Mouse (Mus musculus): ENCODE data around the gene Plxna4. TPM values are rescaled to one million over a fixed set of nuclear protein-coding genes. Genes with fewer than 3 reads are reported as not detected.

The Plxna4 gene
- polyA plus RNA-seq, 1 experiment from 2014 or later = 9.5 TPM

DNA sequence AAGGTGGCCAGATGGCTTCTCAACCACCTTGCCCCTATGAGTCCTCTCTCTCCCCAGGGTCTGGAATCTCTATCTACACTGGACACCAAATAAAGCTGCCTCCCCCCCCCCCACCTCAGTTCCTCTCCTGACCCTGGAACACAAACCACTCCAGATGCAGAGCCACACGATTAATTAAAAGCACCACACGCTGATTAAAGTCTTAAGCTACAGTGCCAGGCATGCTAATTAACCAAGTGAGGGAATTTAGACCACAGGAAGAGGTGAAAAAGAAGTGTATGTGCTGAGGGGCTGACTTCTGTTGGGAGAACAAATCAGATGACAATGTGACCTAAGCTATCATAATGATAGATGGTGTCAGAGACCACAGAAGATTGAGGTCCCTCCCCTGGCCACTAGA is 332.8 kb downstream of the Plxna4 start:
- Histone ChIP-seq H3K4me3 (no peak overlapping the region), H3K4me2 (no peak overlapping the region), H3K27me3 (replicated peaks) (no peaks in the 10 kb centered on the region), H3K36me3 (no peaks in the 10 kb centered on the region), H3K27ac (ENCODE audit: poor library complexity, severe bottlenecking) (no peak overlapping the region), H3K9me3 (replicated peaks) (no peaks in the 10 kb centered on the region), H3K4me1 (replicated peaks) (no peaks in the 10 kb centered on the region), H3K9ac (no peak overlapping the region)
- no peak for ATAC-seq (ENCODE audit: insufficient number of reproducible peaks, low FRiP score)
- WGBS = 60% methylated on average over 2 of the region's 2 CpGs

DNA sequence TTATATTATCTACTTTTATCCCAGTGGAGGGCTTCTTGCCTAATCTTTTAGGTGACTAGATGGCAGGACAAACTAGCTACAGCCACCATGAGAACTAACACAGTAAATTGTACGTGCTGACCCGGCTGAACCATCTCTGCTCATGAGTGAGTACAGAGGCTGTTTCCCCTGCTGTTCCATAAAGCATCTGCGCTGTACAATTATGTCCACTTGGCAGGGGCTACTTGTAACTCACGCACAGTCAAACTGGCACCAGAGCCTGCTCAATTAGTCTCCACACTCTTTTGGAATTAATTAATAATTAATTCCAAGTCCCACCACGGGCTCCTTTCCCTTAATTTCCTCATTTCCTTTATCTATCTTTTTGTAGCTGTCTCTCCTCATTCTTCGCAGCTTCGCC is 335.8 kb downstream of the Plxna4 start:
- Histone ChIP-seq H3K9ac (no peak overlapping the region), H3K4me1 (replicated peaks) (peaks cover 4% of the 10 kb centered on the region; the same call in 1 of the 2 replicates), H3K4me2 (no peak overlapping the region), H3K27ac (ENCODE audit: poor library complexity, severe bottlenecking) (no peak overlapping the region), H3K27me3 (replicated peaks) (no peaks in the 10 kb centered on the region), H3K9me3 (replicated peaks) (no peaks in the 10 kb centered on the region), H3K36me3 (no peaks in the 10 kb centered on the region), H3K4me3 (no peak overlapping the region)
- ATAC-seq (ENCODE audit: insufficient number of reproducible peaks, low FRiP score) = no peak
- 89% methylated on average over 7 of the region's 7 CpGs for WGBS

DNA sequence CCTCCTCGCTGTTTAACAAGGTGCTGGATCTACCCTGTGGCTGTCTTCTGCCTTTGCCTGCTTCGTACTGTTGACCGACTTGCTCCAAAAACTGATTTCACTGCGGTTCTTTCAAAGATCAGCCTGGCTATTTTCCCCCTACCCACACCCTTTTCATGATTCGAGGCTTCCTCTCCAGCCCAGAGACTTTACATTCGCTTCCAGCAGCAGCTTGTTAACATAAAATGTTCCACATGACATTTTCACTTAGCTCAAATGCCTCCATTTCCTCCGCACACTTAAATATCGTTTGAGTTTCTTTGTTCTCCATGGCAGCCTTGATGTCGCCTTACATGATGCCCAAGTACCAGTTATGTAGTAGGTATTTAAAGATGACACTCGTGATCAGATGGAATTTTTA is 336.3 kb downstream of the Plxna4 start:
- Histone ChIP-seq H3K4me3 (no peak overlapping the region), H3K27me3 (replicated peaks) (no peaks in the 10 kb centered on the region), H3K36me3 (no peaks in the 10 kb centered on the region), H3K4me1 (replicated peaks) (peaks cover 4% of the 10 kb centered on the region; the same call in 1 of the 2 replicates), H3K9ac (no peak overlapping the region), H3K4me2 (no peak overlapping the region), H3K27ac (ENCODE audit: poor library complexity, severe bottlenecking) (no peak overlapping the region), H3K9me3 (replicated peaks) (no peaks in the 10 kb centered on the region)
- 81% methylated on average over 10 of the region's 10 CpGs for WGBS
- ATAC-seq (ENCODE audit: insufficient number of reproducible peaks, low FRiP score) = no peak

DNA sequence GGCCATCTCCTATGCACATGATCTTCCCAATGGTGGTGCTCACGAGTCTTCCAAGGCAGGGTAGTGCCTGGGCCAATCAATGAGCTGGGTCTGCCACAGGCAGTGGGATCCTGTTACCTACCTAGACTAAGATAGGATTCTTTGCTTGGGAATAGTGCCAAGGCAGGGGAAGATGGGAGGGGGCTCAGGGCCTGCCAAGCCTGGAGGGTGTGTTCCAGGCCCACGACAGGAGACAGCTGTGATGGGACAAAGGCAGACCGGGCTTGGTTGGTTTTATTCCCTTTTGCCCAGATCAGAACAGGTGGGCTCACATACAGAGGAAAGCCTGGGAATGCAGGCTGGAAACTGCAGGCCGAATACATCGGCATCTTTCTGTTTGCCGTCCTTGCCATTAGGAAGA is 342.0 kb downstream of the Plxna4 start:
- 67% methylated on average over 6 of the region's 6 CpGs for WGBS
- Histone ChIP-seq H3K9me3 (replicated peaks) (no peaks in the 10 kb centered on the region), H3K4me3 (no peak overlapping the region), H3K9ac (no peak overlapping the region), H3K27me3 (replicated peaks) (no peaks in the 10 kb centered on the region), H3K4me1 (replicated peaks) (peaks cover 10% of the 10 kb centered on the region; the same call in 1 of the 2 replicates), H3K4me2 (no peak overlapping the region), H3K27ac (ENCODE audit: poor library complexity, severe bottlenecking) (no peak overlapping the region), H3K36me3 (no peaks in the 10 kb centered on the region)
- no peak for ATAC-seq (ENCODE audit: insufficient number of reproducible peaks, low FRiP score)

DNA sequence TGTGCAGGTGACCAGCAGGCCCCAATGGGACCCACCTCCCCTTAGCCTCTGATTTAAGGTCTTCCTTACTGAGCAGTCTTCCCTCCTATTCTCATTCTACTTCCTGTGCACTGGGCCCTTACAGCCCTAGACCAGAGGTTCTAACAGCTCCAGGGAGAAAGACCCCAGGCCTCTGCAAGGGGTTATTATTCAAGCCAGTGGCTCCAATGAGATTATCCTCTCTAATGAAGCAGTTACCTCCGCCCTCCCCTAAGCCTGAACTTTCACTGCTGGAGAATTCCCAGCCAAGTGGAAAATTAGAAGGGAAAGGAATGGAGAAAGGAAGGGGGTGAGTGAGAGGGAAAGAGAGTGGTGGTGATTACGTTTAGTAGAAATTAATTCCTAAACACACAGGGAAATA is 345.0 kb downstream of the Plxna4 start:
- no peaks in the 10 kb centered on the region for H3K27me3 ChIP-seq (replicated peaks)
- H3K4me1 ChIP-seq (replicated peaks) = peaks cover 6% of the 10 kb centered on the region; the same call in 1 of the 2 replicates
- H3K27ac ChIP-seq (ENCODE audit: poor library complexity, severe bottlenecking) = no peak overlapping the region
- no peak overlapping the region for H3K9ac ChIP-seq
- H3K9me3 ChIP-seq (replicated peaks) = no peaks in the 10 kb centered on the region
- no peak overlapping the region for H3K4me3 ChIP-seq
- no peaks in the 10 kb centered on the region for H3K36me3 ChIP-seq
- WGBS = 66% methylated on average over 2 of the region's 2 CpGs
- ATAC-seq (ENCODE audit: insufficient number of reproducible peaks, low FRiP score) = no peak
- no peak overlapping the region for H3K4me2 ChIP-seq

DNA sequence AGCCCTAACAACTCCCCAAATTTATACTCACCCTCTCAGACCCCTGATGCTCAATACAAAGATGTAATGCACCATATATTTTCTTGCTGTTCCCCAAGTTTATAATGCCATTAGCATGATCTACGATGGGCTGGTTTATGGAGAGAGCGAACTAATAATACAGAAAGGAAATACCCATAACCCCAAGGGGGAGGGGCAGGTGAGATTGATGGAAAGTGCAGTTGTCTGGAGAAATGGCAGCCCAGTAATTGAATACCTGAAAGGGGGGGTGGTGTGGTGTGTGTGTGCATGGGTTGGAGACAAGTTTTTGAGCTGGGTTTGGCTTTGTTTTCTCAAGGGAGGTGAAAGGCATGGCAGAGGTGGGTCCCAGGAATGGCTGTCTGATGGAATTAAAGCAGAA is 356.6 kb downstream of the Plxna4 start:
- Histone ChIP-seq H3K4me3 (no peak overlapping the region), H3K36me3 (peaks cover 25% of the 10 kb centered on the region), H3K27me3 (replicated peaks) (no peaks in the 10 kb centered on the region), H3K9ac (no peak overlapping the region), H3K4me2 (no peak overlapping the region), H3K27ac (ENCODE audit: poor library complexity, severe bottlenecking) (no peak overlapping the region), H3K4me1 (replicated peaks) (no peaks in the 10 kb centered on the region), H3K9me3 (replicated peaks) (no peaks in the 10 kb centered on the region)
- no peak for ATAC-seq (ENCODE audit: insufficient number of reproducible peaks, low FRiP score)
- WGBS = 86% methylated on average over 2 of the region's 2 CpGs

DNA sequence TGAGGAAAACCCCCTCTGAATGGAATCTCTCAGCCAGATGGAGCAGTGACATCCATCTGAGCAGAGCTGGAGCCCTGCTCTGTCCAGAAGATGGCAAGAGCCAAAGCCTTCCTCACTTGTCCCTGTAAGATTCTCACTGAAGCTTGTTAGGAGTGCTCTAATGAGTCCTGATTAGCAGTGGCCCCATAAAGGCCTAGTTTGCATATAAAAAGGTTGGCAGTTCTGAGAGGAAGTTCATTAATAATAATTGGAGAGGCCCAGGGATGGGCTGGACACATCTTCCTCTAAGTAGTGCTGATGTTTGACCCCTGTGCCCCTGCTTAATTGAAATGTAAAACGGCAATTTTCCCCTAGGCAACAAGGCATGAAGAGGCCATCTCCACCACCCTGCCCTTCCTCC is 361.4 kb downstream of the Plxna4 start:
- no peak overlapping the region for H3K4me2 ChIP-seq
- peaks cover 12% of the 10 kb centered on the region for H3K36me3 ChIP-seq
- no peaks in the 10 kb centered on the region for H3K9me3 ChIP-seq (replicated peaks)
- no peak overlapping the region for H3K4me3 ChIP-seq
- ATAC-seq (ENCODE audit: insufficient number of reproducible peaks, low FRiP score) = no peak
- WGBS = 52% methylated on average over 1 of the region's 1 CpGs
- H3K27ac ChIP-seq (ENCODE audit: poor library complexity, severe bottlenecking) = no peak overlapping the region
- H3K4me1 ChIP-seq (replicated peaks) = 0 out of 2 replicates have a peak, but pooled peaks cover 6% of the 10 kb centered on the region
- H3K9ac ChIP-seq = no peak overlapping the region
- H3K27me3 ChIP-seq (replicated peaks) = no peaks in the 10 kb centered on the region

DNA sequence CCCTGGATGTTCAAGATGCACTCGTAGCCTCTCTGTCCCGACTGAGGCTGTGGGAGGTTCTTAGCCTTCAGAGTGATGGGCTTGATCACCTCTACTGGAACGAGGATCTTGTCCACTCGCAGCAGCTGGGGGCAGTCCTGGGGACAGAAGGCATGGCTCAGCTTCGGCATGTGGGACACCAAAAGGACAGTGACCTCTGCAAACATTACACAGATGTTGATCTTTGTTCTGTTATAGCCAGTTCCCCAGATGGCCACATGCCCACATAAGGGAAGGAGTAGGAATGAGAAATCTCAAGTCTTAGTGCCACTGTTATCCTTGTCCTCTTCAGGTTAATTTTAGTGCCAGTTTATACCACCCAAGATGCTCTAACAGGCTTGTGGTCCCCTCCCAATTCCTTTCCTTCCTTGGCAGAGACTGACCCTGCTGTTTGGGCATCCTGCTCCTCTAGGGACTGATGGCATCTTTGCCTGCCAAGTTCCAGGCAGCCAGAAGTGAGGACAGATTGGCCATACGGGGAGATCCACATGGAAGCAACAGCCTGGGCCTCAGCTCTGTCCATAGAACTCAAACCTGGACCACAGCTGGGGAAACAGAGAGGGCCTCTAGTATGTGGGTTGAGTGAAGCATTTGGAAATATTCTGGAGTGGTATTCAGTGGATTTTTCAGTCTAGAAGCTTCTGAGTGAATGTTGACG is 363.8 kb downstream of the Plxna4 start:
- Histone ChIP-seq H3K4me1 (replicated peaks) (peaks cover 16% of the 10 kb centered on the region), H3K9ac (no peak overlapping the region), H3K9me3 (replicated peaks) (no peaks in the 10 kb centered on the region), H3K27me3 (replicated peaks) (no peaks in the 10 kb centered on the region), H3K4me3 (no peak overlapping the region), H3K27ac (ENCODE audit: poor library complexity, severe bottlenecking) (no peak overlapping the region), H3K4me2 (no peak overlapping the region), H3K36me3 (peaks cover 17% of the 10 kb centered on the region)
- no peak for ATAC-seq (ENCODE audit: insufficient number of reproducible peaks, low FRiP score)
- 82% methylated on average over 7 of the region's 7 CpGs for WGBS

DNA sequence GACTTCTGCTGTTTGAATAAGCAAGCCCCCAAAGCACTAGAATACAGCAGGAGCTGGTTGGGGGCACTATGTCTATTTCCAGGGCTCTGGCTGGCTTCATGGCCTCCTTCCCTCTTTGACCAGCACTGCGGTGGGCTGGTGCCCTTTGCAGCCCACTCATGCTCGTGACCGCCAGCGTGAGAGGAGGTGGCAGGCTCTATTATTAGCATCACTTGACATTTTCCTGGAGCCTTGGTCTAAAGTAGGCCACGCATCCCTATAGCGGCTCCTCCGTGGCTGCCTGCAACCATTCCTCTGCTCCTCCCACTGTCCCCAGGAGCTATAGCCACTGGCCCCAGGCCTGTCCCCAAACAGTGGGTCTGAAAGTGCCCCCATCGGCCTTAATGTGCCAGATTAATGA is 367.2 kb downstream of the Plxna4 start:
- no peak for ATAC-seq (ENCODE audit: insufficient number of reproducible peaks, low FRiP score)
- Histone ChIP-seq H3K36me3 (peaks cover 12% of the 10 kb centered on the region; the same call in 1 of the 2 replicates), H3K4me2 (no peak overlapping the region), H3K27me3 (replicated peaks) (no peaks in the 10 kb centered on the region), H3K4me1 (replicated peaks) (peaks cover 20% of the 10 kb centered on the region), H3K27ac (ENCODE audit: poor library complexity, severe bottlenecking) (no peak overlapping the region), H3K9me3 (replicated peaks) (no peaks in the 10 kb centered on the region), H3K9ac (no peak overlapping the region), H3K4me3 (no peak overlapping the region)
- 54% methylated on average over 8 of the region's 8 CpGs for WGBS

DNA sequence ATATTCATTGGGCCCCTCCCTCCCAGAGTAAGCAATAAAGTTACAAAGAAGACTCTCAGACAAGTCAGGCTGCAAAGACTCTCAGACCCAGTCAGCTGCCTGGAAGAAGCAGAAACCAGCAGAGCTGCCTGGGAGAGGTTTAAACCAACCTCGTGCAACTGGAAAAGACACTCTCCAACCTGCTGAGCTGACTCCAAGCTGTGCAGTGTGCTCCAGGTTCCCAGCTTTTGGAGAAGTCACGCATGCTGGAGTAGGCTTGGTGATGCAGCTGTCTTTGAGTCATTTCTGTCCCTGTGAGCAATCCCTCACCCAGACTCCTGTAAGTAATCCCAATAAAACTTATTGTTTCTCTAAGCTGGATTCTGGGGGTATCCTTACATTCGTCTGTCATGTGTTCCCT is 369.4 kb downstream of the Plxna4 start:
- Histone ChIP-seq H3K27ac (ENCODE audit: poor library complexity, severe bottlenecking) (no peak overlapping the region), H3K4me2 (no peak overlapping the region), H3K9me3 (replicated peaks) (no peaks in the 10 kb centered on the region), H3K4me3 (no peak overlapping the region), H3K27me3 (replicated peaks) (no peaks in the 10 kb centered on the region), H3K9ac (no peak overlapping the region), H3K4me1 (replicated peaks) (peaks cover 26% of the 10 kb centered on the region), H3K36me3 (peaks cover 19% of the 10 kb centered on the region; the same call in 1 of the 2 replicates)
- no peak for ATAC-seq (ENCODE audit: insufficient number of reproducible peaks, low FRiP score)
- 71% methylated on average over 3 of the region's 3 CpGs for WGBS

DNA sequence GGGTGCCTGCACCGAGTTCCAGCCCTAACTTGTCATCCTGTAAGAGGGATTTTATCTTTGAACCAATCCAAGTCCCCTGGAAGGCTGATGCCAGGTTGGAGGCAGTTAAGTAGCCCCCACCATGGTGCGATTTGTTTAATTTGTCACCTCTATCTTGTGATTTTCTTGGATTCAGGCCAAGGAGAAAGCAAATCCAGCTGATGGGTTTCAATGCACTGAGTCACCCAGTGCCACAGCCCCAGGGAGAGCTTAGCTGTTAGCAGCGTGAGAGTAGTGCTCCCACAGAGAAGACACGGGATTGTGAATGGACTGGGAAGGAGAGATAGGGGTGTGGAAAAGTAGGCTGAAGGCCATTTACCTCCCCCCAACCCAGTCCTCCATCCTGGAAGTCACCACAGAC is 375.6 kb downstream of the Plxna4 start:
- H3K36me3 ChIP-seq = peaks cover 31% of the 10 kb centered on the region
- no peak overlapping the region for H3K4me3 ChIP-seq
- H3K9me3 ChIP-seq (replicated peaks) = no peaks in the 10 kb centered on the region
- H3K9ac ChIP-seq = no peak overlapping the region
- no peaks in the 10 kb centered on the region for H3K27me3 ChIP-seq (replicated peaks)
- no peak overlapping the region for H3K4me2 ChIP-seq
- ATAC-seq (ENCODE audit: insufficient number of reproducible peaks, low FRiP score) = no peak
- WGBS = 33% methylated on average over 4 of the region's 4 CpGs
- peaks cover 13% of the 10 kb centered on the region for H3K4me1 ChIP-seq (replicated peaks)
- H3K27ac ChIP-seq (ENCODE audit: poor library complexity, severe bottlenecking) = no peak overlapping the region

DNA sequence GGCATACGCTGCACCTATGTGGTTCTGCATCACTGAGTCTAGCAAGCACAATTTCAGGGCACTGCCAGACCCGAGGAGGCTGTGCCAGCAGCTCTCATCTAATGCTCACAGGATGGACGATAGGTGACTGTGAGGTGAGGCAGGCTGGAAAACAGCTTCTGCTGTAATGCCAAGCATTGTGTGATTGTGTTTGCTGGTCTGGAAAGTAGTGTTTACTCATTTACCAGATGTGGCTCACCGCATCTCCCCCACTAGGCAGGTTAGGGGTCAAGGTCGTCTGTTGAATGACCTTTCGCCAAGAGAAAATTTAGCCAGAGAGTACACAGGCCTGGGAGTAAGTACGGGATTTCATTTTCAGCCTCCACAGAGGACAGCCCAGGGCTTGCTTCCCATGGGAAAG is 377.9 kb downstream of the Plxna4 start:
- Histone ChIP-seq H3K9ac (no peak overlapping the region), H3K4me2 (no peak overlapping the region), H3K9me3 (replicated peaks) (no peaks in the 10 kb centered on the region), H3K4me1 (replicated peaks) (peaks cover 3% of the 10 kb centered on the region; the same call in 1 of the 2 replicates), H3K36me3 (peaks cover 37% of the 10 kb centered on the region), H3K4me3 (no peak overlapping the region), H3K27me3 (replicated peaks) (no peaks in the 10 kb centered on the region), H3K27ac (ENCODE audit: poor library complexity, severe bottlenecking) (no peak overlapping the region)
- ATAC-seq (ENCODE audit: insufficient number of reproducible peaks, low FRiP score) = no peak
- WGBS = 85% methylated on average over 7 of the region's 7 CpGs
